Mouse (Mus musculus) bone marrow macrophage, adult 2 months (primary cell): ENCODE data around the gene Dusp2. TPM values are rescaled to one million over a fixed set of nuclear protein-coding genes. Genes with fewer than 3 reads are reported as not detected.

Source experiments
- H3K27ac ChIP-seq: 2 replicates; pipeline ENCODE4 v1.5.1; 2012; ENCODE audit warnings: low read depth, low read length; ENCODE audit not compliant: insufficient read depth
- H3K4me1 ChIP-seq: 2 replicates; pipeline ENCODE4 v1.6.1; 2012; ENCODE audit warnings: low read length; ENCODE audit not compliant: control insufficient read depth, insufficient read depth
- H3K4me3 ChIP-seq: 2 replicates; pipeline ENCODE4 v1.5.1; 2012; ENCODE audit warnings: mild to moderate bottlenecking, low read length, moderate library complexity; ENCODE audit not compliant: insufficient read depth
- CTCF ChIP-seq: IDR thresholded peaks from 2 replicates; pipeline ENCODE4 v1.5.1; 2012; ENCODE audit warnings: low read depth, mild to moderate bottlenecking, low read length, moderate library complexity
- POLR2A ChIP-seq: IDR thresholded peaks from 2 replicates; pipeline ENCODE4 v1.6.1; 2012; ENCODE audit warnings: mild to moderate bottlenecking, low read depth, low read length, borderline replicate concordance
- polyA plus RNA-seq: library from polyadenylated mRNA; stranded (reverse); fragments of >200 nt; gene quantifications from 2 replicates; pipeline ENCODE4 v1.2.4, GENCODE M21; 2012; ENCODE audit not compliant: missing spikeins, insufficient read depth, insufficient read length

Dusp2 gene
- polyA plus RNA-seq, 1 experiment = 2.0 TPM

GRCm38 (mm10) chr2:127337531-127337930 is 1.6 kb downstream of the Dusp2 start:
- TF ChIP-seq POLR2A (no peak), CTCF (no peak)
- Histone ChIP-seq H3K4me3 (peak overlapping the region; percentile 92), H3K4me1 (peaks cover 26% of the 10 kb centered on the region), H3K27ac (peak overlapping the region; percentile 17; the same call in 1 of the 2 replicates)

- TF ChIP-seq CTCF = no peak
- Histone ChIP-seq H3K4me3 (no peak overlapping the region), H3K4me1 (peaks cover 26% of the 10 kb centered on the region), H3K27ac (peak overlapping the region; percentile 17; the same call in 1 of the 2 replicates)
Measured at GRCm38 (mm10) chr2:127338012-127338411, 2.1 kb downstream of the Dusp2 start.

GRCm38 (mm10) chr2:127338416-127338815 is 2.5 kb downstream of the Dusp2 start, which contains the start of gene Astl:
Gene Astl, plus strand, starts transcription at chr2:127338639.
- no peak for TF ChIP-seq POLR2A
- TF ChIP-seq CTCF = no peak
- peak within 1 kb of the TSS; percentile 17; the same call in 1 of the 2 replicates for H3K27ac ChIP-seq
- H3K4me1 ChIP-seq = peaks cover 26% of the 10 kb centered on the region

GRCm38 (mm10) chr2:127338833-127339232 is 2.9 kb downstream of the Dusp2 start:
- no peak overlapping the region for H3K4me3 ChIP-seq
- no peak overlapping the region for H3K27ac ChIP-seq
- TF ChIP-seq CTCF (no peak), POLR2A (no peak)
- peaks cover 26% of the 10 kb centered on the region for H3K4me1 ChIP-seq

More at GRCm38 (mm10) chr2:127338416-127338815, 2.5 kb downstream of the Dusp2 start, which contains the start of gene Astl:
- peak within 1 kb of the TSS; percentile 92 for H3K4me3 ChIP-seq

- H3K4me3 ChIP-seq = no peak overlapping the region
- H3K27ac ChIP-seq = no peak overlapping the region
- H3K4me1 ChIP-seq = peaks cover 23% of the 10 kb centered on the region
- TF ChIP-seq CTCF (no peak), POLR2A (no peak)
Measured at GRCm38 (mm10) chr2:127339262-127339661, 3.3 kb downstream of the Dusp2 start.

GRCm38 (mm10) chr2:127341159-127341558 is 5.2 kb downstream of the Dusp2 start:
- H3K4me3 ChIP-seq = no peak overlapping the region
- TF ChIP-seq CTCF = peak; percentile 95
- no peak for TF ChIP-seq POLR2A
- peaks cover 11% of the 10 kb centered on the region for H3K4me1 ChIP-seq
- H3K27ac ChIP-seq = no peak overlapping the region

GRCm38 (mm10) chr2:127346334-127346733 is 10.4 kb downstream of the Dusp2 start:
- Histone ChIP-seq H3K4me1 (no peaks in the 10 kb centered on the region), H3K27ac (no peak overlapping the region)
- TF ChIP-seq CTCF (no peak), POLR2A (no peak)

GRCm38 (mm10) chr2:127347147-127347985 is 11.4 kb downstream of the Dusp2 start:
- no peak overlapping the region for H3K4me3 ChIP-seq
- no peak overlapping the region for H3K27ac ChIP-seq
- no peaks in the 10 kb centered on the region for H3K4me1 ChIP-seq
- TF ChIP-seq CTCF = no peak
- no peak for TF ChIP-seq POLR2A

More at GRCm38 (mm10) chr2:127346334-127346733, 10.4 kb downstream of the Dusp2 start:
- no peak overlapping the region for H3K4me3 ChIP-seq

GRCm38 (mm10) chr2:127353881-127354280 is 17.9 kb downstream of the Dusp2 start:
- Histone ChIP-seq H3K4me3 (no peak overlapping the region), H3K27ac (no peak overlapping the region), H3K4me1 (no peaks in the 10 kb centered on the region)
- TF ChIP-seq POLR2A = no peak
- TF ChIP-seq CTCF = no peak
